In the genomic region with DNA sequence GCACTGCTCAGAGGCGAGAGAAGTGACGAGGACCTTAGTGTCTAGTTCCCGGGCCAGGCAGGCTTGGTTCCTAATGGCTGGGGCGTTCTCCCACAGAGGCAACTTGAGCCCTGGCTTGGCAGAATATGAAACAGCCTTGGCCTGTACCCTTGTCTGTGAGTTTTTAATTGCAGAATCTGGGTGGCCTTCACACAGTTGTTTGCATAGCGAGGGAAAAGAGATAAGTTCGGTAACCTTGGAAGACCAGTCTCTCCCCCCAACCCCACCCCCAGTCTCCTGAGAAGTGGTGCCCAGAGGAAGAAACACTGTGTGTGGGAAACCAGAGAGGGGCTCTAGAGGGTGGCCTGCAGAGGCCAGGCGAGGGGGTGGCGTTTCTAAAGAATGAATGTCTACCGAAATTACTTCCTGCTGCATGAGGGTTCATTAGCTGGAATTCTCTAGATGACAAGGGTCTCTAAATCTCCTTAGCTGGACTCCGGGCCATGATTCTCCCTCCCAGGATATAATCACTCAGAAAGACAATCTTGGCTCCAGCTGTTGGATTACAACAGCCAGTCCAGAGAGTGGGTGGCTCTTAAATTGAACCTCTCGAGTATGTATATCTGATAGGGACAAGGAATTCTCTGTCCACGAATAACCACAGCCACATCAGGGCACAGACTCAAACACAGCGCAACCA, we compare ENCODE assay signal across 9 mouse cellular contexts.
A peak's percentile ranks its signal among the peaks of the same experiment; 100 is the strongest.
DNase-seq lines count a peak whose midpoint lies in the region; ATAC-seq lines count a peak whose summit lies in the region.
"Had no signal": no experiment of that assay in that cellular context is flagged by ENCODE, and none has a peak within 500 bp of the region (broad histone marks: within the 10 kb centered on the region; RNA-seq: fewer than 3 reads in every experiment).

No protein-coding gene starts in this region.

- H3K27ac ChIP-seq in heart, embryonic 11.5 days (ENCODE audit: low read depth, low read length) = no peak overlapping the region
- H3K27ac ChIP-seq: liver, embryonic 15.5 days had no signal

- H3K9me3 ChIP-seq in heart, embryonic 11.5 days (replicated peaks; ENCODE audit: control insufficient read depth, low read length) = no peaks in the 10 kb centered on the region
- H3K9me3 ChIP-seq: liver, embryonic 15.5 days had no signal

- ATAC-seq in heart, embryonic 11.5 days (replicated peaks; ENCODE audit: insufficient number of reproducible peaks, low FRiP score, low TSS enrichment) = no peak
- no peak for ATAC-seq in monocyte, adult 5-6 weeks (replicated peaks; ENCODE audit: insufficient number of reproducible peaks, low FRiP score, low TSS enrichment, poor library complexity, severe bottlenecking)

- no peaks in the 10 kb centered on the region for H3K36me3 ChIP-seq in heart, embryonic 11.5 days (ENCODE audit: control insufficient read depth, insufficient read depth, low read length)
- H3K36me3 ChIP-seq: liver, embryonic 15.5 days had no signal

- intact Hi-C loops in heart, postnatal 25 days (cut with DNase I) = no loop called here

- peak; percentile 27 for DNase-seq in heart, postnatal 25 days (ENCODE audit: low spot score)
- DNase-seq in Muller cell, postnatal 12 days (ENCODE audit: inconsistent ontology term) = peak; percentile 23
- peak; percentile 63 for DNase-seq in gastrocnemius, adult 18-20 months (ENCODE audit: low spot score)
- peak; percentile 30 for DNase-seq in mesoderm, embryonic 11.5 days (ENCODE audit: low read depth, low spot score)
- no peak for DNase-seq in left cerebral cortex, adult 11 months (ENCODE audit: low spot score)
- DNase-seq in cerebellum, postnatal 36 days = no peak

- no peak overlapping the region for H3K9ac ChIP-seq in heart, embryonic 11.5 days (ENCODE audit: low read depth, low read length)
- H3K9ac ChIP-seq: liver, embryonic 15.5 days had no signal

- peaks cover 8% of the 10 kb centered on the region for H3K4me1 ChIP-seq in heart, embryonic 11.5 days (ENCODE audit: control insufficient read depth, insufficient read depth, low read length)

- H3K4me2 ChIP-seq in heart, embryonic 11.5 days = no peak overlapping the region
- H3K4me2 ChIP-seq: liver, embryonic 15.5 days had no signal

- H3K4me3 ChIP-seq in heart, embryonic 11.5 days (ENCODE audit: low read depth, low read length) = no peak overlapping the region
- H3K4me3 ChIP-seq: liver, embryonic 15.5 days had no signal

- no peaks in the 10 kb centered on the region for H3K27me3 ChIP-seq in heart, embryonic 11.5 days (ENCODE audit: control insufficient read depth, insufficient read depth, low read length)
- H3K27me3 ChIP-seq: liver, embryonic 15.5 days had no signal

- 42% methylated on average over 13 of the region's 13 CpGs for WGBS in heart, embryonic 11.5 days (ENCODE audit: insufficient replicate concordance)

Comparison
In these comparisons a context has a peak if more than half of its experiments do, and no peak if none do; other contexts are left out.
1. DNase-seq: peak in heart, postnatal 25 days (single experiment), Muller cell, postnatal 12 days (single experiment), gastrocnemius, adult 18-20 months (single experiment) and mesoderm, embryonic 11.5 days (single experiment); none in left cerebral cortex, adult 11 months (single experiment) and cerebellum, postnatal 36 days (0 of 2).